Mouse (Mus musculus) embryonic facial prominence, embryonic 11.5 days (tissue): ENCODE data around the gene Opn1mw. TPM values are rescaled to one million over a fixed set of nuclear protein-coding genes. Genes with fewer than 3 reads are reported as not detected.
"Not testable (repeated sequence)": the region's sequence is repeated elsewhere in the genome, so short reads cannot be mapped to it uniquely, and the experiment has no call there.

Experiments
- ATAC-seq: fragments of 200-750 bp; cut with Nextera tagmentation; replicated peaks from 2 replicates; pipeline ENCODE4 v1.8.0; 2017; ENCODE audit warnings: low read depth; ENCODE audit not compliant: insufficient number of reproducible peaks, low FRiP score, low TSS enrichment
- DNase-seq: peaks from one replicate; pipeline ENCODE4 v3.0.0-alpha.2; 2015; ENCODE audit warnings: low spot score
- H3K27ac ChIP-seq: fragments of 300-500 bp; sonication (generic); replicated peaks from 2 replicates; pipeline ENCODE4 v1.5.1; 2014; ENCODE audit warnings: mild to moderate bottlenecking, low read depth, low read length, control low read depth
- H3K27me3 ChIP-seq: fragments of 300-500 bp; sonication (generic); 2 replicates; pipeline ENCODE4 v1.6.1; 2014; ENCODE audit warnings: mild to moderate bottlenecking, low read length, moderate library complexity, mixed read lengths; ENCODE audit not compliant: control insufficient read depth, insufficient read depth
- H3K36me3 ChIP-seq: fragments of 300-500 bp; sonication (generic); replicated peaks from 2 replicates; pipeline ENCODE4 v1.6.1; 2014; ENCODE audit warnings: low read depth, mild to moderate bottlenecking, low read length, moderate library complexity, mixed read lengths; ENCODE audit not compliant: control insufficient read depth, insufficient read depth
- H3K4me1 ChIP-seq: fragments of 300-500 bp; sonication (generic); 2 replicates; pipeline ENCODE4 v1.6.1; 2014; ENCODE audit warnings: low read length, mixed read lengths; ENCODE audit not compliant: control insufficient read depth, insufficient read depth
- H3K4me2 ChIP-seq: fragments of 300-500 bp; sonication (generic); 2 replicates; pipeline ENCODE4 v1.6.1; 2014; ENCODE audit warnings: low read depth, mild to moderate bottlenecking, control low read depth, low read length, moderate library complexity
- H3K4me3 ChIP-seq: fragments of 300-500 bp; sonication (generic); 2 replicates; pipeline ENCODE4 v1.5.1; 2014; ENCODE audit warnings: low read depth, low read length, control low read depth
- H3K9ac ChIP-seq: fragments of 300-500 bp; sonication (generic); replicated peaks from 2 replicates; pipeline ENCODE4 v1.6.1; 2014; ENCODE audit warnings: mild to moderate bottlenecking, control low read depth, low read length
- H3K9me3 ChIP-seq: fragments of 300-500 bp; sonication (generic); replicated peaks from 2 replicates; pipeline ENCODE4 v1.6.1; 2016; ENCODE audit warnings: mild to moderate bottlenecking, low read length, inconsistent platforms, mixed read lengths; ENCODE audit not compliant: control insufficient read depth
- WGBS: fragments of 180-500 bp; shearing (Covaris S2); extraction: QIAGEN DNeasy Blood & Tissue Kit; methylation state at CpG from one replicate; pipeline ENCODE4 v1.1.7; 2014; 5-methylcytosine and 5-hydroxymethylcytosine counted together
- polyA plus RNA-seq: library from polyadenylated mRNA; unstranded; fragments of >200 nt; fragmentation: Nextera tagmentation; extraction: Ambion mirVana; gene quantifications from 2 replicates; pipeline ENCODE4 v1.2.1, GENCODE M21; 2014

The Opn1mw gene
- polyA plus RNA-seq, 1 experiment from 2014 or later, result not detected

GRCm38 (mm10) chrX:74114036-74114435, 13.2 kb upstream of the Opn1mw start:
- Histone ChIP-seq H3K4me3 (no peak overlapping the region), H3K27me3 (no peaks in the 10 kb centered on the region), H3K27ac (no peak overlapping the region), H3K36me3 (no peaks in the 10 kb centered on the region), H3K9me3 (no peaks in the 10 kb centered on the region), H3K4me2 (no peak overlapping the region), H3K9ac (no peak overlapping the region), H3K4me1 (no peaks in the 10 kb centered on the region)
- DNase-seq (no peak), ATAC-seq (no peak)

GRCm38 (mm10) chrX:74115511-74115910, 11.8 kb upstream of the Opn1mw start:
- H3K9me3 ChIP-seq, result no peaks in the 10 kb centered on the region
- H3K27ac ChIP-seq, result no peak overlapping the region
- H3K4me1 ChIP-seq, result no peaks in the 10 kb centered on the region
- 0 out of 2 replicates have a peak overlapping the region, but pooled peaks have one; percentile 7 for H3K4me2 ChIP-seq
- H3K27me3 ChIP-seq, result no peaks in the 10 kb centered on the region
- no peaks in the 10 kb centered on the region for H3K36me3 ChIP-seq
- DNase-seq (peak; percentile 44), ATAC-seq (no peak)
- H3K9ac ChIP-seq, result no peak overlapping the region
- 23% methylated on average over 10 of the region's 10 CpGs for WGBS
- no peak overlapping the region for H3K4me3 ChIP-seq

- Histone ChIP-seq H3K27ac (no peak overlapping the region), H3K4me3 (no peak overlapping the region), H3K9me3 (no peaks in the 10 kb centered on the region), H3K4me1 (no peaks in the 10 kb centered on the region), H3K27me3 (no peaks in the 10 kb centered on the region), H3K4me2 (no peak overlapping the region), H3K36me3 (no peaks in the 10 kb centered on the region), H3K9ac (no peak overlapping the region)
- WGBS, result 52% methylated on average over 2 of the region's 2 CpGs
- no peak for DNase-seq
- no peak for ATAC-seq
Measured at GRCm38 (mm10) chrX:74124975-74125374, 2.3 kb upstream of the Opn1mw start.

GRCm38 (mm10) chrX:74135263-74135662, 8.0 kb downstream of the Opn1mw start, which contains the start of gene Mecp2:
TSS of gene Mecp2 (minus strand) at chrX:74135363.
- not testable (repeated sequence) for H3K4me3 ChIP-seq, H3K4me2 ChIP-seq, DNase-seq, H3K4me1 ChIP-seq, H3K36me3 ChIP-seq, ATAC-seq, H3K27me3 ChIP-seq, H3K27ac ChIP-seq, H3K9ac ChIP-seq, H3K9me3 ChIP-seq
- 39% methylated on average over 1 of the region's 1 CpGs for WGBS

- Histone ChIP-seq H3K36me3 (no peaks in the 10 kb centered on the region), H3K9me3 (no peaks in the 10 kb centered on the region), H3K9ac (no peak within 1 kb of the TSS), H3K4me1 (no peaks in the 10 kb centered on the region), H3K27ac (no peak within 1 kb of the TSS), H3K4me2 (no peak within 1 kb of the TSS), H3K4me3 (no peak within 1 kb of the TSS), H3K27me3 (no peaks in the 10 kb centered on the region)
- 100% methylated on average over 1 of the region's 1 CpGs for WGBS
- no peak for DNase-seq
- no peak for ATAC-seq
Measured at GRCm38 (mm10) chrX:74167738-74168137, 40.5 kb downstream of the Opn1mw start, which contains the start of gene Tex28. TSS of gene Tex28 (minus strand) at chrX:74167838.

- H3K9ac ChIP-seq, result no peak within 1 kb of the TSS
- ATAC-seq, result no peak
- H3K4me1 ChIP-seq, result no peaks in the 10 kb centered on the region
- H3K4me3 ChIP-seq, result no peak within 1 kb of the TSS
- H3K27me3 ChIP-seq, result no peaks in the 10 kb centered on the region
- H3K27ac ChIP-seq, result no peak within 1 kb of the TSS
- WGBS, result 91% methylated on average over 17 of the region's 17 CpGs
- H3K36me3 ChIP-seq, result no peaks in the 10 kb centered on the region
- no peaks in the 10 kb centered on the region for H3K9me3 ChIP-seq
- no peak for DNase-seq
- no peak within 1 kb of the TSS for H3K4me2 ChIP-seq
Measured at GRCm38 (mm10) chrX:74176959-74177358, 49.7 kb downstream of the Opn1mw start, which contains the start of gene Tktl1. TSS of gene Tktl1 (plus strand) at chrX:74177259.

Other genes starting within 250 kb of the Opn1mw start
- 0.25 TPM in 1 of 2 replicates, not detected in the other for gene Avpr2, start 235.4 kb upstream of the Opn1mw start, polyA plus RNA-seq
- 6.6 and 10.8 TPM in 2 replicates for gene L1cam, start 231.4 kb upstream of the Opn1mw start, polyA plus RNA-seq
- gene Arhgap4, start 205.6 kb upstream of the Opn1mw start, polyA plus RNA-seq, result 1.5 and 2.0 TPM in 2 replicates
- 154 and 159 TPM in 2 replicates for gene Naa10, start 205.5 kb upstream of the Opn1mw start, polyA plus RNA-seq
- gene Renbp, start 196.6 kb upstream of the Opn1mw start, polyA plus RNA-seq, result 20.3 and 24.3 TPM in 2 replicates
- gene Hcfc1, start 161.1 kb upstream of the Opn1mw start, polyA plus RNA-seq, result 71.4 and 77.2 TPM in 2 replicates
- 28.0 and 31.3 TPM in 2 replicates for gene Irak1, start 103.5 kb upstream of the Opn1mw start, polyA plus RNA-seq
- gene Mecp2, start 7.9 kb downstream of the Opn1mw start, polyA plus RNA-seq, result 12.4 and 13.1 TPM in 2 replicates
- gene Tex28, start 40.4 kb downstream of the Opn1mw start, polyA plus RNA-seq, result not detected in 2 replicates
- not detected in 2 replicates for gene Tktl1, start 49.8 kb downstream of the Opn1mw start, polyA plus RNA-seq
- 267 and 289 TPM in 2 replicates for gene Flna, start 122.4 kb downstream of the Opn1mw start, polyA plus RNA-seq
- 29.3 and 31.8 TPM in 2 replicates for gene Emd, start 127.2 kb downstream of the Opn1mw start, polyA plus RNA-seq
- gene Rpl10, start 143.3 kb downstream of the Opn1mw start, polyA plus RNA-seq, result 846 and 890 TPM in 2 replicates
- gene Taz, start 154.4 kb downstream of the Opn1mw start, polyA plus RNA-seq, result 62.0 and 65.2 TPM in 2 replicates
- 4.2 and 5.2 TPM in 2 replicates for gene Dnase1l1, start 154.9 kb downstream of the Opn1mw start, polyA plus RNA-seq
- 93.0 and 107 TPM in 2 replicates for gene Atp6ap1, start 169.6 kb downstream of the Opn1mw start, polyA plus RNA-seq
- 231 and 262 TPM in 2 replicates for gene Gdi1, start 177.5 kb downstream of the Opn1mw start, polyA plus RNA-seq
- 56.4 and 56.6 TPM in 2 replicates for gene Fam50a, start 185.6 kb downstream of the Opn1mw start, polyA plus RNA-seq
- 11.2 and 11.3 TPM in 2 replicates for gene Plxna3, start 201.6 kb downstream of the Opn1mw start, polyA plus RNA-seq
- gene Lage3, start 226.2 kb downstream of the Opn1mw start, polyA plus RNA-seq, result 128 and 130 TPM in 2 replicates
- gene Ubl4a, start 245.8 kb downstream of the Opn1mw start, polyA plus RNA-seq, result 63.2 and 65.7 TPM in 2 replicates
- 11.4 and 13.6 TPM in 2 replicates for gene Slc10a3, start 245.9 kb downstream of the Opn1mw start, polyA plus RNA-seq